Mouse (Mus musculus): ENCODE measurements around the gene Olfr948. TPM values are rescaled to one million over a fixed set of nuclear protein-coding genes. Genes with fewer than 3 reads are reported as not detected.

Olfr948 gene
- not detected in 2 replicates for polyA plus RNA-seq (2012; rRNA removed; ENCODE audit: low replicate concordance)

GRCm38 (mm10) chr9:39325945-39326344 lies at the start of gene Olfr948:
TSS of gene Olfr948 (minus strand) at chr9:39326045.

GRCm38 (mm10) chr9:39276718-39277117 lies 49.1 kb downstream of the Olfr948 start, which contains the start of gene Olfr945:
TSS of gene Olfr945 (minus strand) at chr9:39276818.

Other genes starting within 250 kb of the Olfr948 start
- gene Olfr938, start 247.2 kb downstream of the Olfr948 start, polyA plus RNA-seq (2012; rRNA removed; ENCODE audit: low replicate concordance) = not detected in 2 replicates
- gene Olfr27, start 197.9 kb downstream of the Olfr948 start, polyA plus RNA-seq (2012; rRNA removed; ENCODE audit: low replicate concordance) = not detected in 2 replicates
- not detected in 2 replicates for gene Olfr943, start 159.7 kb downstream of the Olfr948 start, polyA plus RNA-seq (2012; rRNA removed; ENCODE audit: low replicate concordance)
- not detected in 2 replicates for gene Olfr944, start 124.1 kb downstream of the Olfr948 start, polyA plus RNA-seq (2012; rRNA removed; ENCODE audit: low replicate concordance)
- not detected in 2 replicates for gene Olfr1537, start 76.1 kb downstream of the Olfr948 start, polyA plus RNA-seq (2012; rRNA removed; ENCODE audit: low replicate concordance)
- not detected in 2 replicates for gene Olfr945, start 49.2 kb downstream of the Olfr948 start, polyA plus RNA-seq (2012; rRNA removed; ENCODE audit: low replicate concordance)
- not detected in 2 replicates for gene Olfr951, start 61.4 kb upstream of the Olfr948 start, polyA plus RNA-seq (2012; rRNA removed; ENCODE audit: low replicate concordance)
- gene Olfr952, start 101.1 kb upstream of the Olfr948 start, polyA plus RNA-seq (2012; rRNA removed; ENCODE audit: low replicate concordance) = not detected in 2 replicates
- not detected in 2 replicates for gene Olfr954, start 130.7 kb upstream of the Olfr948 start, polyA plus RNA-seq (2012; rRNA removed; ENCODE audit: low replicate concordance)
- gene Olfr955, start 145.9 kb upstream of the Olfr948 start, polyA plus RNA-seq (2012; rRNA removed; ENCODE audit: low replicate concordance) = not detected in 2 replicates
- not detected in 2 replicates for gene Olfr44, start 167.9 kb upstream of the Olfr948 start, polyA plus RNA-seq (2012; rRNA removed; ENCODE audit: low replicate concordance)
- not detected in 2 replicates for gene Olfr957, start 189.8 kb upstream of the Olfr948 start, polyA plus RNA-seq (2012; rRNA removed; ENCODE audit: low replicate concordance)
- gene Olfr958, start 228.0 kb upstream of the Olfr948 start, polyA plus RNA-seq (2012; rRNA removed; ENCODE audit: low replicate concordance) = not detected in 2 replicates
- not detected in 2 replicates for gene Olfr959, start 249.5 kb upstream of the Olfr948 start, polyA plus RNA-seq (2012; rRNA removed; ENCODE audit: low replicate concordance)